Mouse (Mus musculus) MEL (cell line): Measurements from ENCODE around the gene Sntg2. TPM values are rescaled to one million over a fixed set of nuclear protein-coding genes. Genes with fewer than 3 reads are reported as not detected.

Experiments
- DNase-seq: peaks from one replicate; pipeline ENCODE4 v3.0.0; 2011; ENCODE audit warnings: low read depth, low spot score
- H3K27ac ChIP-seq: 2 replicates; pipeline ENCODE4 v1.5.1; 2012; ENCODE audit warnings: low read depth, mild to moderate bottlenecking, control low read depth, low read length, moderate library complexity; ENCODE audit not compliant: control insufficient read depth
- H3K27me3 ChIP-seq, 2 experiments: fragments of 150-350 bp in 1 of 2; sonication (generic) in 1 of 2; 2 replicates each; pipeline ENCODE4 v1.6.1; 2012; ENCODE audit warnings: low read length in 2 of 2, mild to moderate bottlenecking in 2 of 2, improper control_type of control experiment in 1 of 2, moderate library complexity in 1 of 2; ENCODE audit not compliant: insufficient read depth in 2 of 2, control insufficient read depth in 1 of 2
- H3K36me3 ChIP-seq, 2 experiments: 2 replicates each; pipeline ENCODE4 v1.6.1; 2012 to 2014; ENCODE audit warnings: low read length in 2 of 2, improper control_type of control experiment in 1 of 2, inconsistent platforms in 1 of 2, mild to moderate bottlenecking in 1 of 2; ENCODE audit not compliant: insufficient read depth in 2 of 2, control insufficient read depth in 1 of 2
- H3K4me1 ChIP-seq, 2 experiments: fragments of 150-350 bp in 1 of 2; sonication (generic) in 1 of 2; 2 replicates each; pipeline ENCODE4 v1.6.1; 2012; ENCODE audit warnings: low read length in 2 of 2, improper control_type of control experiment in 1 of 2, mild to moderate bottlenecking in 1 of 2; ENCODE audit not compliant: insufficient read depth in 2 of 2, control insufficient read depth in 1 of 2
- H3K4me3 ChIP-seq, 2 experiments: fragments of 150-350 bp in 1 of 2; sonication (generic) in 1 of 2; 2 replicates each; pipeline ENCODE4 v1.5.1; 2012; ENCODE audit warnings: low read depth in 2 of 2, low read length in 2 of 2, mild to moderate bottlenecking in 2 of 2, moderate library complexity in 2 of 2, control low read depth in 1 of 2, improper control_type of control experiment in 1 of 2; ENCODE audit not compliant: control insufficient read depth in 1 of 2, insufficient read depth in 1 of 2
- H3K79me2 ChIP-seq: 2 replicates; pipeline ENCODE4 v1.6.1; 2012; ENCODE audit warnings: mild to moderate bottlenecking, low read length, moderate library complexity; ENCODE audit not compliant: control insufficient read depth, poor library complexity, insufficient read depth
- H3K9ac ChIP-seq: 2 replicates; pipeline ENCODE4 v1.6.1; 2012; ENCODE audit warnings: low read depth, mild to moderate bottlenecking, control low read depth, low read length, moderate library complexity; ENCODE audit not compliant: control insufficient read depth, poor library complexity, severe bottlenecking
- H3K9me3 ChIP-seq: fragments of 150-350 bp; sonication (generic); replicated peaks from 2 replicates; pipeline ENCODE4 v1.6.1; 2012; ENCODE audit warnings: mild to moderate bottlenecking, low read length, improper control_type of control experiment, moderate library complexity; ENCODE audit not compliant: insufficient read depth
- CHD1 ChIP-seq: IDR thresholded peaks from 2 replicates; pipeline ENCODE4 v1.6.1; 2012; ENCODE audit warnings: low read depth, mild to moderate bottlenecking, inconsistent platforms, low read length, improper control_type of control experiment
- CHD2 ChIP-seq: IDR thresholded peaks from 2 replicates; pipeline ENCODE4 v1.6.1; 2011; ENCODE audit warnings: low read length, improper control_type of control experiment
- CTCF ChIP-seq, 3 experiments: IDR thresholded peaks in 2 of 3; conservative IDR thresholded peaks in 1 of 3; 2 replicates each; pipeline ENCODE4 v1.5.1; 2011 to 2012; ENCODE audit warnings: low read length in 3 of 3, low read depth in 2 of 3, mild to moderate bottlenecking in 2 of 3, improper control_type of control experiment in 1 of 3, inconsistent platforms in 1 of 3, mixed read lengths in 1 of 3, moderate library complexity in 1 of 3; ENCODE audit not compliant: control insufficient read depth in 1 of 3, insufficient read depth in 1 of 3, poor library complexity in 1 of 3, severe bottlenecking in 1 of 3
- E2F4 ChIP-seq: IDR thresholded peaks from 2 replicates; pipeline ENCODE4 v1.6.1; 2011; ENCODE audit warnings: low read depth, low read length, improper control_type of control experiment, borderline replicate concordance
- ELF1 ChIP-seq: IDR thresholded peaks from 2 replicates; pipeline ENCODE4 v1.6.1; 2014; ENCODE audit warnings: low read depth, mild to moderate bottlenecking, inconsistent platforms, low read length, improper control_type of control experiment, moderate library complexity
- EP300 ChIP-seq, 2 experiments: IDR thresholded peaks; 2 replicates each; pipeline ENCODE4 v1.6.1; 2011; ENCODE audit warnings: improper control_type of control experiment in 2 of 2, low read length in 2 of 2, low read depth in 1 of 2, mild to moderate bottlenecking in 1 of 2
- ETS1 ChIP-seq: IDR thresholded peaks from 2 replicates; pipeline ENCODE4 v1.6.1; 2012; ENCODE audit warnings: low read depth, mild to moderate bottlenecking, inconsistent platforms, low read length, improper control_type of control experiment, moderate library complexity
- HCFC1 ChIP-seq: IDR thresholded peaks from 2 replicates; pipeline ENCODE4 v1.6.1; 2012; ENCODE audit warnings: low read depth, mild to moderate bottlenecking, inconsistent platforms, low read length, improper control_type of control experiment, moderate library complexity
- MAFK ChIP-seq: IDR thresholded peaks from 2 replicates; pipeline ENCODE4 v1.6.1; 2011; ENCODE audit warnings: low read depth, mild to moderate bottlenecking, low read length, improper control_type of control experiment, borderline replicate concordance
- MAX ChIP-seq: IDR thresholded peaks from 2 replicates; pipeline ENCODE4 v1.6.1; 2011; ENCODE audit warnings: low read length, improper control_type of control experiment
- MEF2A ChIP-seq: IDR thresholded peaks from 2 replicates; pipeline ENCODE4 v1.6.1; 2014; ENCODE audit warnings: low read depth, mild to moderate bottlenecking, inconsistent platforms, low read length, improper control_type of control experiment; ENCODE audit not compliant: poor library complexity, insufficient replicate concordance, severe bottlenecking; ENCODE audit errors: extremely low read depth
- MYC ChIP-seq: IDR thresholded peaks from 2 replicates; pipeline ENCODE4 v1.6.1; 2011; ENCODE audit warnings: low read depth, mild to moderate bottlenecking, low read length, improper control_type of control experiment, moderate library complexity
- NELFE ChIP-seq: IDR thresholded peaks from 2 replicates; pipeline ENCODE4 v1.6.1; 2011; ENCODE audit warnings: low read depth, low read length, improper control_type of control experiment
- RAD21 ChIP-seq: IDR thresholded peaks from 2 replicates; pipeline ENCODE4 v1.6.1; 2011; ENCODE audit warnings: mild to moderate bottlenecking, low read depth, low read length, improper control_type of control experiment
- RCOR1 ChIP-seq: IDR thresholded peaks from 2 replicates; pipeline ENCODE4 v1.6.1; 2012; ENCODE audit warnings: low read depth, mild to moderate bottlenecking, inconsistent platforms, low read length, improper control_type of control experiment
- TAL1 ChIP-seq: IDR thresholded peaks from 2 replicates; pipeline ENCODE4 v1.6.1; 2012; ENCODE audit warnings: mild to moderate bottlenecking, inconsistent platforms, low read length, moderate library complexity, mixed read lengths
- TBP ChIP-seq: IDR thresholded peaks from 2 replicates; pipeline ENCODE4 v1.8.0; 2011; ENCODE audit warnings: low read depth, low read length, improper control_type of control experiment
- TCF12 ChIP-seq: IDR thresholded peaks from 2 replicates; pipeline ENCODE4 v1.6.1; 2014; ENCODE audit warnings: low read depth, mild to moderate bottlenecking, inconsistent platforms, low read length, improper control_type of control experiment, moderate library complexity
- USF2 ChIP-seq, 2 experiments: IDR thresholded peaks; 2 replicates each; pipeline ENCODE4 v1.6.1; 2011 to 2012; ENCODE audit warnings: improper control_type of control experiment in 2 of 2, low read length in 2 of 2, borderline replicate concordance in 1 of 2, inconsistent platforms in 1 of 2, low read depth in 1 of 2, mild to moderate bottlenecking in 1 of 2; ENCODE audit not compliant: insufficient read depth in 1 of 2
- ZMIZ1 ChIP-seq: IDR thresholded peaks from 2 replicates; pipeline ENCODE4 v1.6.1; 2012; ENCODE audit warnings: low read depth, mild to moderate bottlenecking, inconsistent platforms, low read length, improper control_type of control experiment, moderate library complexity
- polyA plus RNA-seq, 2 experiments: library from polyadenylated mRNA; stranded (reverse) in 1 of 2; unstranded in 1 of 2; fragments of >175 nt in 1 of 2; fragments of >200 nt in 1 of 2; gene quantifications; 2 replicates each; pipeline versions ENCODE4 v1.2.1 to v1.2.4; 2012; ENCODE audit warnings: low replicate concordance in 2 of 2, low read depth in 1 of 2; ENCODE audit not compliant: insufficient read length in 2 of 2, insufficient read depth in 1 of 2, missing spikeins in 1 of 2
- total RNA-seq: library from RNA; depleted of rRNA; stranded (reverse); fragments of 300-350 nt; gene quantifications from 2 replicates; pipeline ENCODE4 v1.2.3, GENCODE M21; 2012

Sntg2 gene
- total and polyA plus RNA-seq, 3 experiments: not detected

- H3K27me3 ChIP-seq: no peaks in the 10 kb centered on the region
- H3K9me3 ChIP-seq: no peaks in the 10 kb centered on the region
- H3K4me1 ChIP-seq: no peaks in the 10 kb centered on the region
- H3K79me2 ChIP-seq: no peaks in the 10 kb centered on the region
- H3K9ac ChIP-seq: no peak overlapping the region
- no peak overlapping the region for H3K4me3 ChIP-seq
- H3K27ac ChIP-seq: no peak overlapping the region
- DNase-seq: no peak
- H3K36me3 ChIP-seq: no peaks in the 10 kb centered on the region
- TF ChIP-seq EP300 (IDR thresholded peaks at IDR 0.05; ENCODE audit: low read depth in 1 of 2, low read length in 2 of 2) (no peak), MAFK (no peak), MAX (no peak), TAL1 (no peak), ETS1 (no peak), E2F4 (no peak), NELFE (no peak), TCF12 (no peak), MYC (no peak), USF2 (IDR thresholded peaks at IDR 0.05; ENCODE audit: borderline replicate concordance in 1 of 2, insufficient read depth in 1 of 2, low read depth in 1 of 2, low read length in 2 of 2) (no peak), ZMIZ1 (no peak)
These were observed 115.5 kb downstream of the Sntg2 start for GRCm38 (mm10) chr12:30257664-30258063.

- Histone ChIP-seq H3K4me1 (no peaks in the 10 kb centered on the region), H3K9me3 (no peaks in the 10 kb centered on the region)
- TF ChIP-seq CHD2 (no peak), RCOR1 (no peak), MEF2A (no peak), CHD1 (no peak), HCFC1 (no peak), TAL1 (no peak), CTCF (IDR thresholded peaks at IDR 0.05 in 2 of 3, conservative IDR thresholded peaks at IDR 0.05 in 1 of 3; ENCODE audit: control insufficient read depth in 1 of 3, insufficient read depth in 1 of 3, low read depth in 2 of 3, low read length in 3 of 3, poor library complexity in 1 of 3, severe bottlenecking in 1 of 3) (no peak), RAD21 (no peak), ETS1 (no peak), E2F4 (no peak), TBP (no peak), ELF1 (no peak), MAFK (no peak), NELFE (no peak), MYC (no peak)
- TF ChIP-seq, all 39 proteins: peak for 0
- H3K79me2 ChIP-seq: no peaks in the 10 kb centered on the region
- no peaks in the 10 kb centered on the region for H3K27me3 ChIP-seq
- no peak overlapping the region for H3K27ac ChIP-seq
- DNase-seq: no peak
- no peak overlapping the region for H3K9ac ChIP-seq
- no peaks in the 10 kb centered on the region for H3K36me3 ChIP-seq
- no peak overlapping the region for H3K4me3 ChIP-seq
These were observed 117.0 kb downstream of the Sntg2 start for GRCm38 (mm10) chr12:30256207-30256606.
